Mouse (Mus musculus): Measurements from ENCODE around the gene Rbck1. TPM values are rescaled to one million over a fixed set of nuclear protein-coding genes. Genes with fewer than 3 reads are reported as not detected.

Rbck1 gene
- polyA plus RNA-seq, 1 experiment from 2014 or later, result 52.2 TPM

DNA sequence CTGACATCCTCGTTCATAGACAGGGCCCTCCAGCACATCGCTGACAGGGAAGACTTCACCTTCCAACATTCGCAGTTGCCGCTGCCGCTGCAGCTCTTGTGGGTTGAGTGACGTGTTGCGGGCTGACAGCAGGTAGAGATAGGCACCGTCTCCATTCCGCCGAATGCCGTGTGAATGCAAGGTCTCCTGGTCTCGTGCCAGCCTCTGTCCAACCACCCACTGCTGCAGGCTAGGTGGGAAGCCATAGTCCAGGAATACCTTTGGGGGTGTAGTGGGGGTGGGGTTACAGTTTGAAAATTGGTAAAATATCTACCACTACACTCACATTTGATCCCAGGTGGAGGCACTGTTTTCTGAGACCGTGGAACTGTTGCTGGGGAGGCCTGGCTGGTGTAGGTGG lies 6.3 kb downstream of the Rbck1 start:
- Histone ChIP-seq H3K9ac (no peak overlapping the region), H3K27ac (no peak overlapping the region), H3K36me3 (peaks cover 88% of the 10 kb centered on the region), H3K27me3 (no peaks in the 10 kb centered on the region), H3K9me3 (replicated peaks) (no peaks in the 10 kb centered on the region), H3K4me3 (replicated peaks) (no peak overlapping the region), H3K4me1 (replicated peaks) (peaks cover 29% of the 10 kb centered on the region), H3K4me2 (no peak overlapping the region)
- WGBS (ENCODE audit: insufficient replicate concordance), result 87% methylated on average over 13 of the region's 13 CpGs
- DNase-seq (no peak), ATAC-seq (ENCODE audit: low read depth) (no peak)

GRCm38 (mm10) chr2:152324842-152325241 lies 7.6 kb downstream of the Rbck1 start:
- Histone ChIP-seq H3K4me3 (replicated peaks) (no peak overlapping the region), H3K27me3 (no peaks in the 10 kb centered on the region), H3K27ac (no peak overlapping the region), H3K9me3 (replicated peaks) (no peaks in the 10 kb centered on the region), H3K4me2 (no peak overlapping the region), H3K9ac (no peak overlapping the region), H3K4me1 (replicated peaks) (peaks cover 16% of the 10 kb centered on the region), H3K36me3 (peaks cover 95% of the 10 kb centered on the region)
- DNase-seq (no peak), ATAC-seq (ENCODE audit: low read depth) (no peak)
- 60% methylated on average over 3 of the region's 3 CpGs for WGBS (ENCODE audit: insufficient replicate concordance)

DNA sequence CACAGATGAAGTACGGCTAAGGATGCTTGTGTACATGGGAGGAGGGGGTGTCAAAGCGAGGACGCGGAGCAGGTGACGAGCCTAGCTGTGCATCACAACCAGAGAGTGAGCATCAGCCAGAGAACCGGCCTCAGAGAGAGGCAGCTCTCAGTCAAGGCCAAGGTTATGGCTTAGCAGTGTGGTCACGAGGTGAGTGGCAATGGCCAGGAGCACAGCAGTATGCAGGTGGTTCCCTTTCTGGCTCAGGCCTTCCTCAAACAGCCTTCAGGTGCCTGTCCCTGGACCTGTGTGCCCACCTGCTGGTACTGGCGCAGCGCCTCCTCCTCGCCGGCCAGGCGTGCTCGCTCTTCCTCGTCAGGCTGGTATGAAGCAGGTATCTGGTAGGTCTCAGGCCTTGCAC lies 8.5 kb downstream of the Rbck1 start:
- Histone ChIP-seq H3K27me3 (no peaks in the 10 kb centered on the region), H3K36me3 (peaks cover 94% of the 10 kb centered on the region), H3K27ac (no peak overlapping the region), H3K4me2 (no peak overlapping the region), H3K4me1 (replicated peaks) (peaks cover 7% of the 10 kb centered on the region), H3K9me3 (replicated peaks) (no peaks in the 10 kb centered on the region), H3K9ac (no peak overlapping the region), H3K4me3 (replicated peaks) (no peak overlapping the region)
- 84% methylated on average over 14 of the region's 14 CpGs for WGBS (ENCODE audit: insufficient replicate concordance)
- DNase-seq (no peak), ATAC-seq (ENCODE audit: low read depth) (no peak)

DNA sequence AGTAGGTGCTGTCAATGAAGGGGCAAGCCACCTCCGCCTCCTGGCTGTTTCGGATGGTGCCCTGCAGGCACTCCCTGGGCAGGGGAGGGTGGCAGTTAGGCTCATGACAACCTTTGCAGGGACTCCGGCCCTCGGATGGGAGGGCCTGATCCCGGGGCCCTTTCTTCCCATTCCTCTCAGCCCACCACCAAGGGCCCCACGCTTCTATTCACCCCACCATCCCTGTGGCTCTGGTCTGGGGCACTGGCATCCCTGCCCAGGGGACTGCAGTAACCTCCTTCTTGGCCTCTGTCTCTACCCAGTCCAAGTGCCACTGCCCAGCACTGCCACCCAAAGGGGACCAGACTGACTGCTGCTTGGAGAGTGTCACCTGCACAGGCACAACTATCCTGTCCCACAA lies 10.3 kb downstream of the Rbck1 start:
- ATAC-seq (ENCODE audit: low read depth) (no peak), DNase-seq (no peak)
- Histone ChIP-seq H3K9ac (no peak overlapping the region), H3K9me3 (replicated peaks) (no peaks in the 10 kb centered on the region), H3K4me1 (replicated peaks) (no peaks in the 10 kb centered on the region), H3K4me2 (no peak overlapping the region), H3K27me3 (no peaks in the 10 kb centered on the region), H3K27ac (no peak overlapping the region), H3K4me3 (replicated peaks) (no peak overlapping the region), H3K36me3 (peaks cover 97% of the 10 kb centered on the region)
- WGBS (ENCODE audit: insufficient replicate concordance), result 80% methylated on average over 6 of the region's 6 CpGs

DNA sequence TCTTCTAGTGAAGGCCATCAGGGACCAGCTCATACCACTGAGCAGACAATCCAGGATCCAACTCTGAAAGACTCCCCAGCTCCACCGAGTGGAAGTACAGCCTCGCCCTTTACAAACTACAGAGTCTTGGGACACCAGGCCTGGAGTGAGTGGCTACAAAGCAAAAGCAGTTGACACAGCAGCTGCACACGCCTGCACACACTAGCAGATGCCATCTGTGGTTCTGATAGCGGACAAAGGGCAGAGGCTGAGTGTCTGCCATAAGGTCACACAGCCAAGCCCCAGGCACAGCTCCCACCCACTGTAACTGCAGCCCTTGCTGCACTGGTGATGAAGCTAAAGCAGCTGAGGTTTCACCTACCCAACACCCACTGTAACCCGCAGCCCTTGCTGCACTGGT lies 10.9 kb downstream of the Rbck1 start:
- Histone ChIP-seq H3K4me1 (replicated peaks) (no peaks in the 10 kb centered on the region), H3K27me3 (no peaks in the 10 kb centered on the region), H3K9ac (no peak overlapping the region), H3K9me3 (replicated peaks) (no peaks in the 10 kb centered on the region), H3K4me2 (no peak overlapping the region), H3K36me3 (peaks cover 97% of the 10 kb centered on the region), H3K4me3 (replicated peaks) (no peak overlapping the region), H3K27ac (no peak overlapping the region)
- 76% methylated on average over 5 of the region's 5 CpGs for WGBS (ENCODE audit: insufficient replicate concordance)
- DNase-seq (no peak), ATAC-seq (ENCODE audit: low read depth) (no peak)

DNA sequence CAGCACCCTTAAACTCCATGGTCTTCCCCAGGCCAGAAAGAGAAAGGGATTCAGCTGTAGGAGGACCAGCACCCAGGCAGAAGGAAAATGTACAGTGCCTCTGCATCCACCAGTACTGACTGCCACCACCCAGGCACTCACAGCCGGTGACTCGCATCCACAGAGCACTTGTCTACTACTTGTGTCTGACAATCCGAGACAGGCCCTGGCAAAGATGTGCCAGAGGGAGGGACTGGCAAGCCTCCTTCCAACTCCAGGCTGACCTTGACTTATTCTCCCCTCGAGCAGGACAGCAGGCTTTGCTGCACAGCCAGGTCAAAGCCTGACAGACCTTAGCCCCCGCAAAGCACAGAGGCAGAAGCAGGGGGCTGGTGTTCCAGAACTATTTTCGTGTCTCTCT lies 15.4 kb downstream of the Rbck1 start:
- no peak for DNase-seq
- Histone ChIP-seq H3K27ac (no peak overlapping the region), H3K4me1 (replicated peaks) (no peaks in the 10 kb centered on the region), H3K36me3 (peaks cover 96% of the 10 kb centered on the region), H3K9me3 (replicated peaks) (no peaks in the 10 kb centered on the region), H3K4me2 (no peak overlapping the region), H3K4me3 (replicated peaks) (no peak overlapping the region), H3K27me3 (no peaks in the 10 kb centered on the region), H3K9ac (no peak overlapping the region)
- WGBS (ENCODE audit: insufficient replicate concordance), result 77% methylated on average over 6 of the region's 6 CpGs
- ATAC-seq (ENCODE audit: low read depth), result no peak

DNA sequence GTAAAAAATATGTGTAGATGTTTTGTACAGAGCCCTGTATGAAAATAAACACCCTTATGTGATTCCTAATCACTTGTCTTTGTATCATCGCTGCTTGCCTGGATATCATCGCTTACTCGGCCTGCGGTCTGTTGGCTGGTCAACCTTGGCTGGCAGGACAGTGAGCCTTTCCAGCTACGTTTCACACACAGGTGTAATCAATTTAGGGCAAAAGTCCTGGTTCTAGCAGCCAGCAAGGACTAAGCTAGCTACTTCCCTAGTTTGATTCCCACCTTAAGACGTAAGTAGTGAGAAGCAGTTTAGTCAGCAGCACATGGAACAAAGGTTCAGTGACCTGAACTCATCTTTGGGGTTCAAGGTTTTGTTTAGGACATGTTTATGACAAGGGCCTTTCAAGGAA lies 18.5 kb downstream of the Rbck1 start:
- no peak for ATAC-seq (ENCODE audit: low read depth)
- Histone ChIP-seq H3K9me3 (replicated peaks) (no peaks in the 10 kb centered on the region), H3K27me3 (no peaks in the 10 kb centered on the region), H3K4me1 (replicated peaks) (no peaks in the 10 kb centered on the region), H3K27ac (no peak overlapping the region), H3K4me3 (replicated peaks) (no peak overlapping the region), H3K9ac (no peak overlapping the region), H3K4me2 (no peak overlapping the region), H3K36me3 (peaks cover 97% of the 10 kb centered on the region)
- WGBS (ENCODE audit: insufficient replicate concordance), result 89% methylated on average over 6 of the region's 6 CpGs
- DNase-seq, result no peak

DNA sequence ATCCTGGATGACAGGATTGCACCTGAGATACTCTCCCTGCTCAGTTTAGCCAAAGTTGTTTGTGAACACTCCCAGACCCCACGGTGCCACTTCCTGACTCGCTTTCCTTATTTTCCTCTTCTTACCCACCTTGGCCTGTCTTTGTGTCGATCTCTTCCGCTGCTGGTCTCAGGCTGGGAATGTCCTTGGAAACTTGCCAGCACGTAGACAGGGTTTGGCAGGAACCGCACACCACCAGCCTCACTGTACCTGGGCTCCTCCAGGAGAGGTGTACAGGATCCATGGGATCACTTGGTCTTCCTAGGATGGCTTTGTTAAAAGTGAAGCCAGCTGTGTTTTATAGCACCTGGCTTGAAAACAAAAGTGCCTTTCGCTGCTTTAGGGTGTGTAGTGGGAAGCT lies 19.5 kb downstream of the Rbck1 start:
- Histone ChIP-seq H3K9me3 (replicated peaks) (no peaks in the 10 kb centered on the region), H3K4me1 (replicated peaks) (no peaks in the 10 kb centered on the region), H3K27ac (no peak overlapping the region), H3K4me2 (no peak overlapping the region), H3K9ac (no peak overlapping the region), H3K27me3 (no peaks in the 10 kb centered on the region), H3K4me3 (replicated peaks) (no peak overlapping the region), H3K36me3 (peaks cover 97% of the 10 kb centered on the region)
- 83% methylated on average over 7 of the region's 7 CpGs for WGBS (ENCODE audit: insufficient replicate concordance)
- ATAC-seq (ENCODE audit: low read depth), result no peak
- no peak for DNase-seq

- peaks cover 92% of the 10 kb centered on the region for H3K36me3 ChIP-seq
- H3K9me3 ChIP-seq (replicated peaks), result no peaks in the 10 kb centered on the region
- peaks cover 16% of the 10 kb centered on the region for H3K4me1 ChIP-seq (replicated peaks)
- no peak for DNase-seq
- H3K27ac ChIP-seq, result no peak overlapping the region
- no peaks in the 10 kb centered on the region for H3K27me3 ChIP-seq
- no peak overlapping the region for H3K9ac ChIP-seq
- 84% methylated on average over 3 of the region's 3 CpGs for WGBS (ENCODE audit: insufficient replicate concordance)
- H3K4me2 ChIP-seq, result no peak overlapping the region
- H3K4me3 ChIP-seq (replicated peaks), result no peak overlapping the region
- ATAC-seq (ENCODE audit: low read depth), result no peak
These were observed 25.3 kb downstream of the Rbck1 start for GRCm38 (mm10) chr2:152307186-152307585.

- Histone ChIP-seq H3K4me3 (replicated peaks) (no peak overlapping the region), H3K9me3 (replicated peaks) (no peaks in the 10 kb centered on the region), H3K9ac (no peak overlapping the region), H3K27me3 (no peaks in the 10 kb centered on the region), H3K27ac (no peak overlapping the region), H3K4me1 (replicated peaks) (peaks cover 16% of the 10 kb centered on the region), H3K4me2 (no peak overlapping the region), H3K36me3 (peaks cover 78% of the 10 kb centered on the region)
- DNase-seq, result no peak
- 80% methylated on average over 6 of the region's 6 CpGs for WGBS (ENCODE audit: insufficient replicate concordance)
- ATAC-seq (ENCODE audit: low read depth), result no peak
These were observed 27.0 kb downstream of the Rbck1 start for GRCm38 (mm10) chr2:152305480-152305879.

DNA sequence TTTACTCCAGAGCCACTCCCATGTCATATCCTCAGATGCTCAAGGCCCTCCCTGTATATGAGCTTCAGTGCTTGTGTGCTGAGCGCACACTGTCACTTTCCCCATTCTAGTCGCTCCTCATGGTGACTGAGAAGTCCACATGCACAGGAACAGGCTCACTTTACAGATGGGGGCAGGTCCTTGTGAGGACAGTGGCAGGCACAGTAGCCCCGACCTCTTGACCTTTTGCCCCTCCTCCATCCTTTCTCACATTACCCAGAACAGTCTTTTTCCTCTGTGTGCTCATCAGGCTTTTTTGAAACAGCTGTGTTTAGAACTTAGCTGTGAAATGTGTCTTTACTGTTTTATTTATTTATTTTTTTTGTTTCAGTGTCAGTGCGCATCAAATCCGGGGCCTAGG lies 28.7 kb downstream of the Rbck1 start:
- Histone ChIP-seq H3K4me3 (replicated peaks) (no peak overlapping the region), H3K27me3 (no peaks in the 10 kb centered on the region), H3K9ac (no peak overlapping the region), H3K4me2 (no peak overlapping the region), H3K27ac (no peak overlapping the region), H3K9me3 (replicated peaks) (no peaks in the 10 kb centered on the region), H3K4me1 (replicated peaks) (peaks cover 16% of the 10 kb centered on the region), H3K36me3 (peaks cover 66% of the 10 kb centered on the region)
- WGBS (ENCODE audit: insufficient replicate concordance), result 73% methylated on average over 5 of the region's 5 CpGs
- ATAC-seq (ENCODE audit: low read depth) (no peak), DNase-seq (no peak)

DNA sequence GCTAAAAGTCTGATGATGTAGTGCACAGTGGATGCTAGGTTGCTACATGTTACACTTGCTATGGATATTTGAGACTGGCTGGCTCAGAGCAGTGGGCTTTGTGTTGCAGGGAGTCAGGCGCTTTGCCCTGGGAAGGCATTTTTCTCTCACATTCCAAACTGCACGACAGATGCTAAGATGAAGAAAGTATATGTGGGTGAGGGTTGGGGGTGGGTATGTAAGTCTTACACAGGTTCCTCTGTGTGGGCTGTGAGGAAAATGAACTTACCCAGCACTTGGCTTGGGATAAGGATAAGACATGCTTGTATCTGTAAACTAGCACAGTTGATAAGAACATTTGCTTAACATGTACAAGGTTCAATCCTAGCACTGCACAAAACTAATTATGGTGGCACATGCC lies 29.6 kb downstream of the Rbck1 start:
- Histone ChIP-seq H3K36me3 (peaks cover 57% of the 10 kb centered on the region), H3K4me1 (replicated peaks) (peaks cover 22% of the 10 kb centered on the region), H3K27me3 (no peaks in the 10 kb centered on the region), H3K27ac (no peak overlapping the region), H3K9me3 (replicated peaks) (no peaks in the 10 kb centered on the region), H3K4me2 (no peak overlapping the region), H3K4me3 (replicated peaks) (no peak overlapping the region), H3K9ac (no peak overlapping the region)
- DNase-seq (no peak), ATAC-seq (ENCODE audit: low read depth) (no peak)
- 87% methylated on average over 2 of the region's 2 CpGs for WGBS (ENCODE audit: insufficient replicate concordance)

Data from liver, embryonic 13.5 days (tissue).